Comparison of ENCODE assay signal across 14 mouse cellular contexts in genomic region chr3:133315011-133315410, GRCm38 (mm10).
"Had no signal": no experiment of that assay in that cellular context is flagged by ENCODE, and none has a peak within 500 bp of the region (broad histone marks: within the 10 kb centered on the region; RNA-seq: fewer than 3 reads in every experiment).

No protein-coding gene starts in this region.

- H3K4me1 ChIP-seq: limb, embryonic 12.5 days had no signal

- H3K27me3 ChIP-seq: hindbrain, embryonic 13.5 days; hindbrain, embryonic 15.5 days; intestine, embryonic 15.5 days; limb, embryonic 12.5 days; liver, embryonic 13.5 days; liver, embryonic 15.5 days had no signal

- H3K9ac ChIP-seq: hindbrain, embryonic 13.5 days; hindbrain, embryonic 15.5 days; intestine, embryonic 15.5 days; limb, embryonic 12.5 days; liver, embryonic 13.5 days; liver, embryonic 15.5 days; liver, postnatal 0 days had no signal

- ATAC-seq: intestine, embryonic 15.5 days; intestine, postnatal 0 days; liver, postnatal 0 days had no signal

- H3K9me3 ChIP-seq: hindbrain, embryonic 13.5 days; hindbrain, embryonic 15.5 days; intestine, embryonic 15.5 days; limb, embryonic 12.5 days; liver, embryonic 13.5 days; liver, embryonic 15.5 days had no signal

- H3K4me2 ChIP-seq: heart, embryonic 11.5 days; hindbrain, embryonic 13.5 days; hindbrain, embryonic 15.5 days; intestine, embryonic 15.5 days; limb, embryonic 12.5 days; liver, embryonic 11.5 days; liver, embryonic 13.5 days; liver, embryonic 15.5 days had no signal

- H3K36me3 ChIP-seq: hindbrain, embryonic 13.5 days; hindbrain, embryonic 15.5 days; intestine, embryonic 15.5 days; liver, embryonic 13.5 days; liver, embryonic 15.5 days had no signal

- H3K4me3 ChIP-seq: gastrocnemius, adult 2 months; heart, adult 2 months; hindbrain, embryonic 13.5 days; hindbrain, embryonic 15.5 days; intestine, embryonic 15.5 days; layer of hippocampus, adult 2 months; left cerebral cortex, adult 2 months; limb, embryonic 12.5 days; liver, embryonic 13.5 days; liver, embryonic 15.5 days had no signal

- H3K27ac ChIP-seq: gastrocnemius, adult 2 months; heart, adult 2 months; hindbrain, embryonic 13.5 days; hindbrain, embryonic 15.5 days; intestine, embryonic 15.5 days; layer of hippocampus, adult 2 months; left cerebral cortex, adult 2 months; limb, embryonic 12.5 days; liver, embryonic 13.5 days; liver, embryonic 15.5 days had no signal
